Mouse (Mus musculus): ENCODE data around the gene Hnrnpk. TPM values are rescaled to one million over a fixed set of nuclear protein-coding genes. Genes with fewer than 3 reads are reported as not detected.
"Not testable (repeated sequence)": the region's sequence is repeated elsewhere in the genome, so short reads cannot be mapped to it uniquely, and the experiment has no call there.

Gene Hnrnpk
- polyA plus RNA-seq, 1 experiment from 2014 or later: 1,323 TPM

- no peak overlapping the region for H3K27ac ChIP-seq (ENCODE audit: low read length)
- H3K27me3 ChIP-seq (ENCODE audit: control insufficient read depth, insufficient read depth, low read depth, low read length): no peaks in the 10 kb centered on the region
- ATAC-seq: no peak
- WGBS: under 1% methylated on average over 11 of the region's 11 CpGs
- no peaks in the 10 kb centered on the region for H3K9me3 ChIP-seq (replicated peaks; ENCODE audit: control insufficient read depth, low read length, poor library complexity, severe bottlenecking)
- H3K4me3 ChIP-seq (ENCODE audit: low read depth, low read length): peak overlapping the region; percentile 86
- H3K4me2 ChIP-seq (ENCODE audit: low read length): peak overlapping the region; percentile 96
- peaks cover 19% of the 10 kb centered on the region for H3K36me3 ChIP-seq (ENCODE audit: control insufficient read depth, insufficient read depth, low read length)
- H3K4me1 ChIP-seq (ENCODE audit: control insufficient read depth, insufficient read depth, low read length): peaks cover 10% of the 10 kb centered on the region
- H3K9ac ChIP-seq (ENCODE audit: low read depth, low read length): peak overlapping the region; percentile 99
Observed at GRCm38 (mm10) chr13:58400576-58400975, 2.6 kb downstream of the Hnrnpk start.

- Histone ChIP-seq H3K4me3 (ENCODE audit: low read depth, low read length) (no peak overlapping the region), H3K9me3 (replicated peaks; ENCODE audit: control insufficient read depth, low read length, poor library complexity, severe bottlenecking) (no peaks in the 10 kb centered on the region), H3K4me1 (ENCODE audit: control insufficient read depth, insufficient read depth, low read length) (peaks cover 10% of the 10 kb centered on the region), H3K9ac (ENCODE audit: low read depth, low read length) (no peak overlapping the region), H3K4me2 (ENCODE audit: low read length) (no peak overlapping the region), H3K36me3 (ENCODE audit: control insufficient read depth, insufficient read depth, low read length) (peaks cover 37% of the 10 kb centered on the region), H3K27me3 (ENCODE audit: control insufficient read depth, insufficient read depth, low read depth, low read length) (no peaks in the 10 kb centered on the region), H3K27ac (ENCODE audit: low read length) (no peak overlapping the region)
- WGBS: 89% methylated on average over 13 of the region's 13 CpGs
- ATAC-seq: no peak
Observed at GRCm38 (mm10) chr13:58397651-58398050, 5.5 kb downstream of the Hnrnpk start.

DNA sequence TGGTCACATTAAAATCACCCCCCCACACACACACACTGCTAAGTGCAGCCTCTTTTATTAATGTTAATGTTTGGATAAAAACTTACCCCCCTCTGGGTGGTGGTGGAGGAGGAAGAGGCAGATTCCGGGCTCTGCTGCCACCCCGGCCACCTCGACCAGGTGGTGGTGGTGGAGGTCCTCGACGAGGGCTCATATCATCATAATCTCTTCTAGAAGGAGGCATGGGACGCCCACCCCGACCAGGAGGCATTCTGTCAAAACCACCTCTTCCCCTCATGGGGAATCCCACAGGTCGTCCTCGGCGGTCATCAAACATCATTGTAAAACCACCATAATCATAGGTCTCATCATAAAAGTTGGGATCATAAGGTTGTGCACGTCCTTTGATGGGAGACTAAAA, 8.8 kb downstream of the Hnrnpk start:
- H3K9ac ChIP-seq (ENCODE audit: low read depth, low read length); H3K27ac ChIP-seq (ENCODE audit: low read length); H3K4me3 ChIP-seq (ENCODE audit: low read depth, low read length); H3K4me1 ChIP-seq (ENCODE audit: control insufficient read depth, insufficient read depth, low read length); H3K4me2 ChIP-seq (ENCODE audit: low read length); H3K27me3 ChIP-seq (ENCODE audit: control insufficient read depth, insufficient read depth, low read depth, low read length); ATAC-seq; H3K9me3 ChIP-seq (replicated peaks; ENCODE audit: control insufficient read depth, low read length, poor library complexity, severe bottlenecking): not testable (repeated sequence)
- H3K36me3 ChIP-seq (ENCODE audit: control insufficient read depth, insufficient read depth, low read length): peaks cover 47% of the 10 kb centered on the region
- 84% methylated on average over 11 of the region's 11 CpGs for WGBS

DNA sequence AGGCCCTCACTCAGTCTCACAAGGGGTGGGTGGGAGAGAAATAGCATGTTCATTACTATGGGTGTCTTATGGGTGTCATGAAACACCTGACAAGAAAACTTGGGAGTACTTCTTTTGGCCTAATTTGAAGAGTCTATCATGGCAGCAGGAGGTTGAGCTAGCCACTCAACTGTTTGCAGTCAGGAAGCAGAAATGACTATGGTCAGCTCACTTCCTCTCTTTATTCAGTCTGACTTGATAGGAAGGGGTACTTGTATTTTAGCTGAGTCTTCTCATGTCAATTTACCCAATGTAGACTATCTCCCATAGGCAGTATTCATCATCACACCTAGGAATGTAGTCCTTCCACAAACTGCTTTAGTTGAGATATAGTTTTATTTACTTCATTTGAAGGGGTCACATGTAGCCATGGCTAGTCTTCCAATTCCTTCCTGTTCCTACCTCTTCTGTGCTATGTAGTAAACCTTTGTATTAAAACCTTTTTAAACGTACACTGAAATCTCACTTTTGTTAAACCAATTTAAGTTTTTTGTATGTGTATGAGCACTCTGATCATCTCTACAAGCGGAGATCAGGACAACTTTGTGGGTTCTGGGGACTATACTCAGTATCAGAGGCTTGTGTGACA, 13.7 kb downstream of the Hnrnpk start:
- ATAC-seq: no peak
- H3K4me3 ChIP-seq (ENCODE audit: low read depth, low read length): no peak overlapping the region
- no peaks in the 10 kb centered on the region for H3K9me3 ChIP-seq (replicated peaks; ENCODE audit: control insufficient read depth, low read length, poor library complexity, severe bottlenecking)
- no peaks in the 10 kb centered on the region for H3K27me3 ChIP-seq (ENCODE audit: control insufficient read depth, insufficient read depth, low read depth, low read length)
- H3K36me3 ChIP-seq (ENCODE audit: control insufficient read depth, insufficient read depth, low read length): peaks cover 19% of the 10 kb centered on the region
- no peak overlapping the region for H3K27ac ChIP-seq (ENCODE audit: low read length)
- no peak overlapping the region for H3K9ac ChIP-seq (ENCODE audit: low read depth, low read length)
- no peak overlapping the region for H3K4me2 ChIP-seq (ENCODE audit: low read length)
- peaks cover 2% of the 10 kb centered on the region; the same call in 1 of the 2 replicates for H3K4me1 ChIP-seq (ENCODE audit: control insufficient read depth, insufficient read depth, low read length)
- WGBS: 84% methylated on average over 2 of the region's 2 CpGs

DNA sequence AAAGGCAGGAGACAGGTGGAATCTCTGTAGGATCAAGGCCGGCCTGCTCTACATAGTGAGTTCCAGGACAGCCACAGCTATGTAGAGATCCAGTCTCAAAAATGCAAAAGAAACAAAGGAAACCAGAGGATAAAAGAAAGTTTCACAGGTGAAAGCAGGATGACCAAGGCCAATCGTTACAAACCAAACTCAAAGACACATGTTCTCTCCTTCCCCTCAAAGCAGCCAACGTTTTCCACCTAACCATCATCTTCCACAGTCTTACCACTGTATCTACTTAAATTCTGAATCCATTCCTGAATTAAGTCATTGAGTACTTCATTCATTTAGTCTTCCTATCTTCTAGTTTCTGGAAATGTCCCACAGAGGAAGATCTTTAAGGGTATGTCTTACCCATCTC, 14.8 kb downstream of the Hnrnpk start:
- no peaks in the 10 kb centered on the region for H3K9me3 ChIP-seq (replicated peaks; ENCODE audit: control insufficient read depth, low read length, poor library complexity, severe bottlenecking)
- WGBS: 50% methylated on average over 3 of the region's 3 CpGs
- H3K4me2 ChIP-seq (ENCODE audit: low read length): no peak overlapping the region
- peaks cover 11% of the 10 kb centered on the region for H3K36me3 ChIP-seq (ENCODE audit: control insufficient read depth, insufficient read depth, low read length)
- no peak for ATAC-seq
- H3K27me3 ChIP-seq (ENCODE audit: control insufficient read depth, insufficient read depth, low read depth, low read length): no peaks in the 10 kb centered on the region
- no peak overlapping the region for H3K27ac ChIP-seq (ENCODE audit: low read length)
- no peak overlapping the region for H3K4me3 ChIP-seq (ENCODE audit: low read depth, low read length)
- peaks cover 8% of the 10 kb centered on the region for H3K4me1 ChIP-seq (ENCODE audit: control insufficient read depth, insufficient read depth, low read length)
- H3K9ac ChIP-seq (ENCODE audit: low read depth, low read length): no peak overlapping the region

GRCm38 (mm10) chr13:58387948-58388347, 15.2 kb downstream of the Hnrnpk start:
- no peak overlapping the region for H3K4me3 ChIP-seq (ENCODE audit: low read depth, low read length)
- peaks cover 11% of the 10 kb centered on the region for H3K36me3 ChIP-seq (ENCODE audit: control insufficient read depth, insufficient read depth, low read length)
- H3K4me2 ChIP-seq (ENCODE audit: low read length): no peak overlapping the region
- no peak overlapping the region for H3K9ac ChIP-seq (ENCODE audit: low read depth, low read length)
- H3K27me3 ChIP-seq (ENCODE audit: control insufficient read depth, insufficient read depth, low read depth, low read length): no peaks in the 10 kb centered on the region
- 14% methylated on average over 7 of the region's 7 CpGs for whole genome bisulfite sequencing
- H3K27ac ChIP-seq (ENCODE audit: low read length): no peak overlapping the region
- H3K4me1 ChIP-seq (ENCODE audit: control insufficient read depth, insufficient read depth, low read length): peaks cover 8% of the 10 kb centered on the region
- peak; percentile 62; the same call in 1 of the 2 replicates for ATAC-seq
- H3K9me3 ChIP-seq (replicated peaks; ENCODE audit: control insufficient read depth, low read length, poor library complexity, severe bottlenecking): no peaks in the 10 kb centered on the region

- Histone ChIP-seq H3K4me1 (ENCODE audit: control insufficient read depth, insufficient read depth, low read length) (peaks cover 8% of the 10 kb centered on the region), H3K27me3 (ENCODE audit: control insufficient read depth, insufficient read depth, low read depth, low read length) (no peaks in the 10 kb centered on the region), H3K9ac (ENCODE audit: low read depth, low read length) (peak overlapping the region; percentile 83; the same call in 1 of the 2 replicates), H3K4me3 (ENCODE audit: low read depth, low read length) (peak overlapping the region; percentile 79; the same call in 1 of the 2 replicates), H3K27ac (ENCODE audit: low read length) (no peak overlapping the region), H3K9me3 (replicated peaks; ENCODE audit: control insufficient read depth, low read length, poor library complexity, severe bottlenecking) (0 out of 2 replicates have a peak, but pooled peaks cover 2% of the 10 kb centered on the region), H3K36me3 (ENCODE audit: control insufficient read depth, insufficient read depth, low read length) (peaks cover 18% of the 10 kb centered on the region), H3K4me2 (ENCODE audit: low read length) (peak overlapping the region; percentile 95)
- no peak for ATAC-seq
- 90% methylated on average over 7 of the region's 7 CpGs for WGBS
Observed at GRCm38 (mm10) chr13:58385547-58385920, 17.6 kb downstream of the Hnrnpk start.

DNA sequence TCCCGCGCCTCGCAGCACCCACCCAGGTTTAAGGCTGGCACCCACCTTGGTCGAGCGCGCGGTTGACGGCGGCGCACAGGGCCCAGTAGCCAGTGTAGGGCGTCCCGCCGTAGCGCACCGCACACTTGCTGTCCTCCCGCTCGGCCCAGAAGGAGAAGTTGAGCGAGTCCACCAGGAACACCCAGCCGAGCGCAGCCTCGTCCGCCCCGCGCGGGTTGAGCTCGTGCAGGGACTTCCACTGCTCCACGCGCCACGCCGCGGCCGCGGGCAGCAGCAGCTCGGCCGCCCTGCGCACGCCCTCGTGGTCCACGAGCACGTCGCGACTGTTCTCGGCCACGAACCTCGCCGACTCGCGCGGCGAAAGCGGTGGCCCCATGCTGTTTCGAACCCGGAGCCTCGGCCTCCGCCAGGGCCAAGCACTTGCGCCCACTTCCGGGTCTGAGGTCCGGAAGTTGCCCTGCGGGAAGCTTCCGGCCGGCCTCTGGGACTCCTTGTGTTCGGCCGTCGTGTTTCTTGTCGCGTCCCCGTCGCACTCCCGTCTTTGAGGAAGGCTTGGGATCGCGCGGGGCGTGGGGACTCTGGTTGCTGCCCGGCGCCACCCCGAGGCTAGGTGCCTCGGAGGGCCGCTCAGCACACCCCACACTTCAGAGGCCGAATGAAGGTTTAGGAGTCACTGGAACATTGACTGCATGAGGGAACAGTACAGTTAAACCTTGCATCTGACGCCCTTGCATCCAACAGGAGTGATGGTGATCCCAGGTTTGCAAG, 18.2 kb downstream of the Hnrnpk start, which contains the start of gene 2210016F16Rik:
TSS of gene 2210016F16Rik (minus strand) at position 447 of the 768 bp plus-strand sequence.
- H3K27ac ChIP-seq (ENCODE audit: low read length): peak within 1 kb of the TSS; percentile 0
- 2% methylated on average over 79 of the region's 80 CpGs for WGBS
- no peaks in the 10 kb centered on the region for H3K27me3 ChIP-seq (ENCODE audit: control insufficient read depth, insufficient read depth, low read depth, low read length)
- H3K4me1 ChIP-seq (ENCODE audit: control insufficient read depth, insufficient read depth, low read length): peaks cover 8% of the 10 kb centered on the region
- H3K4me3 ChIP-seq (ENCODE audit: low read depth, low read length): peak within 1 kb of the TSS; percentile 79
- peak within 1 kb of the TSS; percentile 83 for H3K9ac ChIP-seq (ENCODE audit: low read depth, low read length)
- H3K36me3 ChIP-seq (ENCODE audit: control insufficient read depth, insufficient read depth, low read length): peaks cover 23% of the 10 kb centered on the region
- ATAC-seq: peak; percentile 74
- 0 out of 2 replicates have a peak, but pooled peaks cover 2% of the 10 kb centered on the region for H3K9me3 ChIP-seq (replicated peaks; ENCODE audit: control insufficient read depth, low read length, poor library complexity, severe bottlenecking)
- H3K4me2 ChIP-seq (ENCODE audit: low read length): peak within 1 kb of the TSS; percentile 95

- Histone ChIP-seq H3K9me3 (replicated peaks; ENCODE audit: control insufficient read depth, low read length, poor library complexity, severe bottlenecking) (0 out of 2 replicates have a peak, but pooled peaks cover 2% of the 10 kb centered on the region), H3K27ac (ENCODE audit: low read length) (no peak overlapping the region; the same call in 1 of the 2 replicates), H3K36me3 (ENCODE audit: control insufficient read depth, insufficient read depth, low read length) (peaks cover 23% of the 10 kb centered on the region), H3K9ac (ENCODE audit: low read depth, low read length) (peak overlapping the region; percentile 83), H3K4me2 (ENCODE audit: low read length) (peak overlapping the region; percentile 95), H3K27me3 (ENCODE audit: control insufficient read depth, insufficient read depth, low read depth, low read length) (no peaks in the 10 kb centered on the region), H3K4me3 (ENCODE audit: low read depth, low read length) (peak overlapping the region; percentile 79), H3K4me1 (ENCODE audit: control insufficient read depth, insufficient read depth, low read length) (peaks cover 8% of the 10 kb centered on the region)
- 45% methylated on average over 11 of the region's 11 CpGs for WGBS
- ATAC-seq: no peak
Observed at GRCm38 (mm10) chr13:58384371-58384770, 18.8 kb downstream of the Hnrnpk start.

Measured in midbrain, embryonic 16.5 days (tissue).